Mouse (Mus musculus): ENCODE data around the gene Entpd6. TPM values are rescaled to one million over a fixed set of nuclear protein-coding genes. Genes with fewer than 3 reads are reported as not detected.

Entpd6 gene
- polyA plus RNA-seq, 1 experiment from 2014 or later: 30.5 TPM

DNA sequence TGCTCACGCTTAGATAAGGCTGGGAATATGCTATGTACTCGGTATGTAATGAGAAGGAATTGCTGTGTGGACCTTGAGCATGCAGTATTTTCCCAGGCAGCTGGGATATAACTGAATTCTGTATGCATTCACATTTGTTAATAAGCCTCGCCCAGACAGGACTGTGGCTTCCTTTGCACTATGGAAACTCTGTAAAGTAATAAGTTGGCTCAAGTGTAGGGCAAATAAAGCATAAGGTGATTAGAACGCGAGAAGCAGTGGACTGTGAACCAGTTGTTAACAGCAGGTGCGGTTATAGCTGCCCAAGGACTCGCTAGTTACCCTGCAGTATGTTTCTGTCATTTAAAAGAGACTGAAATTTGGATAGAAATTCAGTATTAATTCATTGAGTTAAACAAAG lies 49.2 kb downstream of the Entpd6 start:
- Histone ChIP-seq H3K27ac (ENCODE audit: low read depth) (no peak overlapping the region), H3K9ac (ENCODE audit: low read length) (no peak overlapping the region), H3K9me3 (ENCODE audit: control insufficient read depth, low read length) (no peaks in the 10 kb centered on the region), H3K27me3 (replicated peaks; ENCODE audit: control insufficient read depth, insufficient read depth, low read length) (no peaks in the 10 kb centered on the region), H3K4me1 (replicated peaks; ENCODE audit: control insufficient read depth, insufficient read depth, low read length) (no peaks in the 10 kb centered on the region), H3K4me2 (ENCODE audit: low read length) (no peak overlapping the region), H3K4me3 (ENCODE audit: low read depth, low read length) (no peak overlapping the region), H3K36me3 (ENCODE audit: control insufficient read depth, insufficient read depth, low read length) (peaks cover 70% of the 10 kb centered on the region)
- WGBS: 83% methylated on average over 7 of the region's 7 CpGs
- DNase-seq (ENCODE audit: low spot score): no peak
- no peak for ATAC-seq (replicated peaks; ENCODE audit: low FRiP score, low TSS enrichment, low read depth)

DNA sequence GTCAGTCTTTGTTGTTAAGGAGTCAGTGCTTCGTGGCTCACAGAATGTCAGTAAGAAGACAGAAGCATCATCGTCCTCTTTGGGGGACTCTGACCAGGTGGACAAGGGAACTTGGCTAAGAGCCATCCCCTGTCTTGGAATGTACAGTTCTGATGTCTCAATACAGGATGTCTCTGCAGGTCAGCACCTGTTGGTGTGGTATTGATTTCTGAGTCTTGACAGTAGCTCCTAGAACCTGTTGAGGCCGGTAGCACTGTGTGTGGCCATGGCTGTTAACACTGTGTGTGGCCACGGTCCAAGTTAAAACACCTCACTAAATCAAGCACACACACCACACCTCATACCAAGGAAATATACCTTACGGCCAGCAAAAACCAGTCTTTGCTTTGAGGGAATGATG lies 51.8 kb downstream of the Entpd6 start:
- DNase-seq (ENCODE audit: low spot score): no peak
- Histone ChIP-seq H3K36me3 (ENCODE audit: control insufficient read depth, insufficient read depth, low read length) (peaks cover 69% of the 10 kb centered on the region), H3K4me3 (ENCODE audit: low read depth, low read length) (no peak overlapping the region), H3K9ac (ENCODE audit: low read length) (no peak overlapping the region), H3K4me1 (replicated peaks; ENCODE audit: control insufficient read depth, insufficient read depth, low read length) (no peaks in the 10 kb centered on the region), H3K9me3 (ENCODE audit: control insufficient read depth, low read length) (no peaks in the 10 kb centered on the region), H3K4me2 (ENCODE audit: low read length) (no peak overlapping the region), H3K27ac (ENCODE audit: low read depth) (no peak overlapping the region), H3K27me3 (replicated peaks; ENCODE audit: control insufficient read depth, insufficient read depth, low read length) (no peaks in the 10 kb centered on the region)
- 84% methylated on average over 5 of the region's 5 CpGs for WGBS
- no peak for ATAC-seq (replicated peaks; ENCODE audit: low FRiP score, low TSS enrichment, low read depth)

DNA sequence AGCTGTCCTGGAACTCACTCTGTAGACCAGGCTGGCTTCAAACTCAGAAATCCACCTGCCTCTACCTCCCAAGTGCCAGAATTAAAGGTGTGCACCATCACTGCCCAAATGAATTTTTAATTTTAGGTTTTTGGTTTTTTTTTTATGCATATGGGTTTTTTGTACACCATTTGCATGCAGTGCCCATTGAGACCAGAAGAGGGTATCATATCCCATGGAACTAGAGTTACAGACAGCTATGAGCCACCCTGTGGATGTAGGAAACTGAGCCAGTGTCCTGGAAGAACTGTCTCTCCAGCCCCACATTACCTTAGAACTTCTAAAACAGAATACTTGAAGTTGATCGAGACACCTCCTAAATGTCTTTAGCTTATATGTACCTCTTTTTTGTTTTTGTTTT lies 54.2 kb downstream of the Entpd6 start:
- DNase-seq (ENCODE audit: low spot score): no peak
- ATAC-seq (replicated peaks; ENCODE audit: low FRiP score, low TSS enrichment, low read depth): no peak
- Histone ChIP-seq H3K27ac (ENCODE audit: low read depth) (no peak overlapping the region), H3K27me3 (replicated peaks; ENCODE audit: control insufficient read depth, insufficient read depth, low read length) (no peaks in the 10 kb centered on the region), H3K4me1 (replicated peaks; ENCODE audit: control insufficient read depth, insufficient read depth, low read length) (no peaks in the 10 kb centered on the region), H3K36me3 (ENCODE audit: control insufficient read depth, insufficient read depth, low read length) (peaks cover 79% of the 10 kb centered on the region), H3K9me3 (ENCODE audit: control insufficient read depth, low read length) (no peaks in the 10 kb centered on the region), H3K4me3 (ENCODE audit: low read depth, low read length) (no peak overlapping the region), H3K9ac (ENCODE audit: low read length) (no peak overlapping the region), H3K4me2 (ENCODE audit: low read length) (no peak overlapping the region)
- 87% methylated on average over 1 of the region's 1 CpGs for WGBS

DNA sequence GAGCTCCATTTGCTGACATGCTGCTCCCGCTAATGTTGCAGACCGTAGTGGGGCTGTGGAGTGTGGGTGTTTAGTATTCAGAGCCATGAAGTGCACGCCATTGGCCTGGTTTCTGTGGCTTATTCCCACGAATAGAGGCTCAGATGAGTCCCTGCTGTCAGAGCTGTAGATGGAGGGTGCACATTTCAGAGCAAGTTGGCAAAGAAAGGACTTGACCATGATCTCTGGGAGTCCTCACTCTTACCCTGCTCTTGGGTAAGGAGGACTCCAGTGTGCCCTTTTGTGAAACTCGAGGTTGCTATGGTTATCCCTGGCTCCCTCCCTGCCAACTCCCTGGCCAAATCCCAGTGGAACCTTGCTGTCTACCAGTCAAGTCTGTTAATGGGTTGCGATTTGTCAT lies 59.5 kb downstream of the Entpd6 start:
- no peak for ATAC-seq (replicated peaks; ENCODE audit: low FRiP score, low TSS enrichment, low read depth)
- WGBS: 87% methylated on average over 6 of the region's 6 CpGs
- H3K9me3 ChIP-seq (ENCODE audit: control insufficient read depth, low read length): no peaks in the 10 kb centered on the region

DNA sequence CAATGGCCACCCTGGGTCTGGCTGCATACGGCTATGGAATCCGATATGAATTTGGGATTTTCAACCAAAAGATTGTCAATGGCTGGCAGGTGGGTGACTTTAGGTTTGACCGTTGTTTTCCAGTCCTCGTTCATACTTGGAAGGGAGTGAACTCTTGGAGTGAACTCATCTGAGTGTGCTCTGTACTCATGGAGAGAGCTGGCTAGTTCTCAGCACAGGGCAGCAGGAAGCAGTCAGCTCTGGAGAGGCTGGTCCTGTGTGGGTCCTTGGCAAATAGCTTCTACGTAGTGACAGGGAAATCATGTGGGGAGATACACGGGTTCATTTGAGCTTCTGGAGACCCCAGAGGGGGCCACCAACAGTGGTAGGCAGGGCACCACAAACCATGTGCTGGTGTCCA lies 60.0 kb downstream of the Entpd6 start:
- Histone ChIP-seq H3K4me1 (replicated peaks; ENCODE audit: control insufficient read depth, insufficient read depth, low read length) (no peaks in the 10 kb centered on the region), H3K9ac (ENCODE audit: low read length) (no peak overlapping the region), H3K4me3 (ENCODE audit: low read depth, low read length) (no peak overlapping the region), H3K27ac (ENCODE audit: low read depth) (no peak overlapping the region), H3K4me2 (ENCODE audit: low read length) (no peak overlapping the region), H3K36me3 (ENCODE audit: control insufficient read depth, insufficient read depth, low read length) (peaks cover 97% of the 10 kb centered on the region), H3K27me3 (replicated peaks; ENCODE audit: control insufficient read depth, insufficient read depth, low read length) (no peaks in the 10 kb centered on the region), H3K9me3 (ENCODE audit: control insufficient read depth, low read length) (no peaks in the 10 kb centered on the region)
- DNase-seq (ENCODE audit: low spot score) (no peak), ATAC-seq (replicated peaks; ENCODE audit: low FRiP score, low TSS enrichment, low read depth) (no peak)
- 95% methylated on average over 6 of the region's 6 CpGs for WGBS

More for the DNA sequence above, 59.5 kb downstream of the Entpd6 start:
- H3K4me2 ChIP-seq (ENCODE audit: low read length): no peak overlapping the region
- peaks cover 96% of the 10 kb centered on the region for H3K36me3 ChIP-seq (ENCODE audit: control insufficient read depth, insufficient read depth, low read length)
- no peak overlapping the region for H3K9ac ChIP-seq (ENCODE audit: low read length)
- H3K27ac ChIP-seq (ENCODE audit: low read depth): no peak overlapping the region
- H3K27me3 ChIP-seq (replicated peaks; ENCODE audit: control insufficient read depth, insufficient read depth, low read length): no peaks in the 10 kb centered on the region
- no peak for DNase-seq (ENCODE audit: low spot score)
- no peak overlapping the region for H3K4me3 ChIP-seq (ENCODE audit: low read depth, low read length)
- H3K4me1 ChIP-seq (replicated peaks; ENCODE audit: control insufficient read depth, insufficient read depth, low read length): no peaks in the 10 kb centered on the region

DNA sequence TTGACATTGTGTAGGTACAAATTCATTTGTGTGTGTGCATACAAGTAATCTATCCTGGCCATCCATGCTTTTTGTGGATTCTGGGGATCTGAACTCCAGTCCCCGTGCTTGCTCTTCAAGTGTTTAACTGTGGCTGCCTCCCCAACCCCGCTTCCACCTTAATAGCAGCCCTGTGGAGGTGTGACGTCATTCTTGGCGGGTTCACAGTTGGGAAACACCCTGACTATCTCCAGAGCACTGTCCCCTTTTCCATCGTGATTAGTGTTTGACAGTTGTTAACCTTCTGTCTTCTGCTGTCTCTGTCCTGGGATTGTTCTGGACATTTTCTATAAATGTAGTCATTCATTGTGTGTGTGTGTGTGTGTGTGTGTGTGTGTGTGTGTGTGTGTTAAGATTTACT lies 61.8 kb downstream of the Entpd6 start:
- H3K4me1 ChIP-seq (replicated peaks; ENCODE audit: control insufficient read depth, insufficient read depth, low read length): no peaks in the 10 kb centered on the region
- no peaks in the 10 kb centered on the region for H3K27me3 ChIP-seq (replicated peaks; ENCODE audit: control insufficient read depth, insufficient read depth, low read length)
- DNase-seq (ENCODE audit: low spot score) (no peak), ATAC-seq (replicated peaks; ENCODE audit: low FRiP score, low TSS enrichment, low read depth) (no peak)
- H3K9me3 ChIP-seq (ENCODE audit: control insufficient read depth, low read length): no peaks in the 10 kb centered on the region
- no peak overlapping the region for H3K4me3 ChIP-seq (ENCODE audit: low read depth, low read length)
- 88% methylated on average over 5 of the region's 5 CpGs for WGBS
- peaks cover 98% of the 10 kb centered on the region for H3K36me3 ChIP-seq (ENCODE audit: control insufficient read depth, insufficient read depth, low read length)
- no peak overlapping the region for H3K4me2 ChIP-seq (ENCODE audit: low read length)
- no peak overlapping the region for H3K27ac ChIP-seq (ENCODE audit: low read depth)
- no peak overlapping the region for H3K9ac ChIP-seq (ENCODE audit: low read length)

DNA sequence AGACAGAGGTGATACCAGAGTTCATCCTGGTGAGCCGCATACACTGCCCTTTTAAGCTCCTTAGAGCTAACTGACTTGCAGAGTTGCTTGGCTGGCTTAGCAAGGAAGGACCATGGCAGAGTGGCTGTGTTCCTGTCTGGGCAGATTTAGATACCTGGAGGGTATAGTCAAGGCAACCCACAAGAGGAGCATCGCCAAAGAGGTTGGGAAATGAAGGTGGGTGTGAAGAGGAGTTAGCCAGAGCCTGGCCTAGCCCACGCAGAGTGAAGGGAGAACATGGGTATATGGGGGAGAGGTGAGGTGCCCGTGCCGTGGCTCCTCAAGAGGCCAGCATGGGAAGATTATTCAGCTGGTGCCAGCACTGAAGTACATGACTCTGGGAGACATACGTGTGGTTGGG lies 64.0 kb downstream of the Entpd6 start:
- no peaks in the 10 kb centered on the region for H3K27me3 ChIP-seq (replicated peaks; ENCODE audit: control insufficient read depth, insufficient read depth, low read length)
- H3K9me3 ChIP-seq (ENCODE audit: control insufficient read depth, low read length): no peaks in the 10 kb centered on the region
- no peak overlapping the region for H3K4me2 ChIP-seq (ENCODE audit: low read length)
- no peak overlapping the region for H3K27ac ChIP-seq (ENCODE audit: low read depth)
- no peak for ATAC-seq (replicated peaks; ENCODE audit: low FRiP score, low TSS enrichment, low read depth)
- no peaks in the 10 kb centered on the region for H3K4me1 ChIP-seq (replicated peaks; ENCODE audit: control insufficient read depth, insufficient read depth, low read length)
- H3K4me3 ChIP-seq (ENCODE audit: low read depth, low read length): no peak overlapping the region
- H3K9ac ChIP-seq (ENCODE audit: low read length): no peak overlapping the region
- H3K36me3 ChIP-seq (ENCODE audit: control insufficient read depth, insufficient read depth, low read length): peaks cover 98% of the 10 kb centered on the region
- no peak for DNase-seq (ENCODE audit: low spot score)
- WGBS: 94% methylated on average over 6 of the region's 6 CpGs

DNA sequence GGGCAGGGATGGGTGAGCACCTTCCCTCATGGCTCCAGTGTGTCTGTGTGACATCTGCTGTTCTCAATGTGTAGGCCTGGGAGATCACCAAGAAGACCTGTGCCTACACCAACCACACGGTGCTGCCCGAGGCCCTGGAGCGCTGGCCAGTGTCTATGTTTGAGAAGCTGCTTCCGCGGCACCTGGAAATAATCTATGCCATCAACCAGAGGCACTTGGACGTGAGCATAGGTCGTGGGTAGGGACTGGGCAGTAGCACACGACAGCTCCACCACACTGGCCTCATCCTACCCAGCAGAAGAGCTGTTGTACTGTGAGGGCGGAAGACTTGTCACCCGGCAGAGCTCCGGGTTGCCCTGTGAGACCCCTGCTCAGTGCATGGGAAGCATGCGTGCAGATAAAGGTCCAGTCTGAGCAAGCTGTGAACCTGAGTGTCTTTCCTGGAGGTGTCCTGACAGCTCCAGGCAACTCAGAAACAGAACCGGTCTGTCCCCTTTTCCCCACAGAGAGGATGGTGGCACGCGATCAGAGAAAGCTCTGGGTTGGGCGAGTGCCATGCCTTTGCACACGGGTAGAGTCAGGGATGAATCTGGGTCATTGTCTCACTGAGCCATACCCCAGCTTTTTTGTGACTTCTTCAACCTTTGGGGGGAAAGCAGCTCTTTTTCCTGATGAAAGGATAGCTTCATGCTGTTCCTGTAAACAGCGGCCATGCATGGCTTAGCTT lies 68.0 kb downstream of the Entpd6 start:
- Histone ChIP-seq H3K27me3 (replicated peaks; ENCODE audit: control insufficient read depth, insufficient read depth, low read length) (no peaks in the 10 kb centered on the region), H3K27ac (ENCODE audit: low read depth) (no peak overlapping the region), H3K9me3 (ENCODE audit: control insufficient read depth, low read length) (no peaks in the 10 kb centered on the region), H3K36me3 (ENCODE audit: control insufficient read depth, insufficient read depth, low read length) (peaks cover 94% of the 10 kb centered on the region), H3K4me3 (ENCODE audit: low read depth, low read length) (no peak overlapping the region), H3K4me1 (replicated peaks; ENCODE audit: control insufficient read depth, insufficient read depth, low read length) (no peaks in the 10 kb centered on the region), H3K9ac (ENCODE audit: low read length) (no peak overlapping the region), H3K4me2 (ENCODE audit: low read length) (no peak overlapping the region)
- ATAC-seq (replicated peaks; ENCODE audit: low FRiP score, low TSS enrichment, low read depth): no peak
- WGBS: 92% methylated on average over 18 of the region's 18 CpGs
- no peak for DNase-seq (ENCODE audit: low spot score)

DNA sequence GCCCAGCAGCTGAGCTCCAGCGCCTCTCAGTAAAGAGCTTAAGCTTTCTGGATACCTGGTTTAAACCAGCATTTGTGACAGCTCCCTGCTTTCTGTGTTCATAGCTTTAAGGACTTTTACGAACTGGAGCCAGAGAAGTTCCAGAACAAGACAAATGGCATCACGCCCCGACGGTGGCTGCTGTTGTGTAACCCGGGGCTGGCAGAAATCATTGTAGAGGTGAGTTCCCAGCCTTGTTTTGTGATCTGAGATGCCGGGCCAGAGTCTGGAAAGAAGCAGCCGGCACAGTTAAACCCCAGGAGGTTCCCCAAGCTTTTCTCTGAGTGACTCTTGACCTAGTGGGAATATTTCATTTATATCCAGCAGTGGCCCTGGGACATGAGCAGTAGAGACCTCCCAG lies 69.9 kb downstream of the Entpd6 start:
- Histone ChIP-seq H3K4me1 (replicated peaks; ENCODE audit: control insufficient read depth, insufficient read depth, low read length) (no peaks in the 10 kb centered on the region), H3K36me3 (ENCODE audit: control insufficient read depth, insufficient read depth, low read length) (peaks cover 92% of the 10 kb centered on the region), H3K4me3 (ENCODE audit: low read depth, low read length) (no peak overlapping the region), H3K9ac (ENCODE audit: low read length) (no peak overlapping the region), H3K4me2 (ENCODE audit: low read length) (no peak overlapping the region), H3K27ac (ENCODE audit: low read depth) (no peak overlapping the region), H3K9me3 (ENCODE audit: control insufficient read depth, low read length) (no peaks in the 10 kb centered on the region), H3K27me3 (replicated peaks; ENCODE audit: control insufficient read depth, insufficient read depth, low read length) (no peaks in the 10 kb centered on the region)
- no peak for DNase-seq (ENCODE audit: low spot score)
- ATAC-seq (replicated peaks; ENCODE audit: low FRiP score, low TSS enrichment, low read depth): no peak
- WGBS: 91% methylated on average over 8 of the region's 8 CpGs
